Mouse (Mus musculus) liver, embryonic 15.5 days (tissue): ENCODE results near the gene 6030452D12Rik. TPM values are rescaled to one million over a fixed set of nuclear protein-coding genes. Genes with fewer than 3 reads are reported as not detected.

Source experiments
- ATAC-seq: fragments of 200-750 bp; cut with Nextera tagmentation; 2 replicates; pipeline ENCODE4 v1.8.0; 2017; ENCODE audit warnings: moderate number of reproducible peaks, mild to moderate bottlenecking, moderate library complexity; ENCODE audit not compliant: insufficient read depth
- H3K27ac ChIP-seq: fragments of 300-500 bp; sonication (generic); replicated peaks from 2 replicates; pipeline ENCODE4 v1.5.1; 2015; ENCODE audit warnings: mild to moderate bottlenecking, inconsistent platforms
- H3K27me3 ChIP-seq: fragments of 300-500 bp; sonication (generic); 2 replicates; pipeline ENCODE4 v1.6.1; 2015; ENCODE audit warnings: mild to moderate bottlenecking, inconsistent platforms
- H3K36me3 ChIP-seq: fragments of 300-500 bp; sonication (generic); replicated peaks from 2 replicates; pipeline ENCODE4 v1.6.1; 2015; ENCODE audit warnings: moderate library complexity, mild to moderate bottlenecking, inconsistent platforms
- H3K4me1 ChIP-seq: fragments of 300-500 bp; sonication (generic); replicated peaks from 2 replicates; pipeline ENCODE4 v1.6.1; 2015; ENCODE audit warnings: inconsistent platforms
- H3K4me2 ChIP-seq: fragments of 300-500 bp; sonication (generic); 2 replicates; pipeline ENCODE4 v1.6.1; 2015; ENCODE audit warnings: moderate library complexity, mild to moderate bottlenecking, inconsistent platforms
- H3K4me3 ChIP-seq: fragments of 300-500 bp; sonication (generic); replicated peaks from 2 replicates; pipeline ENCODE4 v1.5.1; 2015; ENCODE audit warnings: mild to moderate bottlenecking, inconsistent platforms
- H3K9ac ChIP-seq: fragments of 300-500 bp; sonication (generic); 2 replicates; pipeline ENCODE4 v1.6.1; 2015; ENCODE audit warnings: moderate library complexity, mild to moderate bottlenecking, inconsistent platforms
- H3K9me3 ChIP-seq: fragments of 300-500 bp; sonication (generic); replicated peaks from 2 replicates; pipeline ENCODE4 v1.6.1; 2016; ENCODE audit warnings: inconsistent platforms
- WGBS: fragments of 180-500 bp; shearing (Covaris S2); methylation state at CpG from one replicate; pipeline ENCODE4 v1.1.7; 2015; ENCODE audit warnings: mixed read lengths; ENCODE audit not compliant: insufficient replicate concordance; 5-methylcytosine and 5-hydroxymethylcytosine counted together
- polyA plus RNA-seq: library from polyadenylated mRNA; unstranded; fragments of >200 nt; fragmentation: Nextera tagmentation; extraction: Ambion mirVana; gene quantifications from 2 replicates; pipeline ENCODE4 v1.2.1, GENCODE M21; 2015

Gene 6030452D12Rik
- polyA plus RNA-seq, 1 experiment from 2014 or later: not detected

DNA sequence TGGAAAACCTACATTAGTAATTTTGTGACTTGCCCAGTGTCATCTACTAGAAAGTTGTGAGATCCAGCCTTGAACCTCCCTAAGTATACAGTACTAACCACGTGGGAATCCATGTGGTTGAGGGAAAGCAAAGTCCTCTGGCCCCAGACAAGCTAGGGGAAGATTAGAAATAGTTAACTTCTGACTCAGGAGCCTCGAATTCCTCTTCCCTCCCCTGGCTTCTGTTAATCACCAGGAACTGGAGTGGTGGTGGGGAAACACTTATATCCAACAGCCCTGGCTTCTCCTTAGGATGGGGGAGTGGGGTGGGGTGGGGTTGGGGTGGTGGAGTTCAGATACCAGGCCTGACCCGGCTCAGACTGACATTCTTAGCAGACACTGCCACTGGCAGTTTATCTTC, 18.4 kb downstream of the 6030452D12Rik start:
- no peak overlapping the region for H3K27ac ChIP-seq
- WGBS: 12% methylated on average over 3 of the region's 3 CpGs
- no peak overlapping the region for H3K4me3 ChIP-seq
- H3K27me3 ChIP-seq: peaks cover 8% of the 10 kb centered on the region; the same call in 1 of the 2 replicates
- no peak overlapping the region for H3K9ac ChIP-seq
- H3K4me2 ChIP-seq: no peak overlapping the region
- no peaks in the 10 kb centered on the region for H3K9me3 ChIP-seq
- H3K36me3 ChIP-seq: no peaks in the 10 kb centered on the region
- no peaks in the 10 kb centered on the region for H3K4me1 ChIP-seq
- no peak for ATAC-seq

DNA sequence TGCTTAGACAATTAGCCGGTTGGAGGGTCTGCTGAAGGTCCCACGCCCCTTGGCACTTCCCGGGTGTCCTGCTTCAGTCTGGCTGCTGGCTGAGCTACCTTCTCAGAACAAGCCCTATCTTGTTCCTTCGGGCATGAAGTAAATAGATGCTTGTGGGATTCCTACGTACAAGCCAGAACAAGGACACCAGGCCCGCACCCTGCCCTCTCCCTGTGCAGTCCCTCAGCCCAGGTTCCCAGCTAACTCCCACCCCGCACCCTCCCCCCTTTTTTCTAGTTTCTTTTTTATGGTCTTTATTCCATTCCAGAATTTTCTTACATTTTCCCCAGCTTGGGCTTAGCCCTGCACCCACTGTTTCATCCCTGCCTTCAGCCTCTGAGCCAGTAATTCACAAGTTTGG, 20.3 kb downstream of the 6030452D12Rik start:
- H3K4me1 ChIP-seq: no peaks in the 10 kb centered on the region
- H3K27ac ChIP-seq: no peak overlapping the region
- no peaks in the 10 kb centered on the region for H3K9me3 ChIP-seq
- no peak overlapping the region for H3K4me2 ChIP-seq
- no peak overlapping the region for H3K9ac ChIP-seq
- no peak for ATAC-seq
- no peak overlapping the region for H3K4me3 ChIP-seq
- 58% methylated on average over 7 of the region's 7 CpGs for WGBS
- H3K36me3 ChIP-seq: no peaks in the 10 kb centered on the region
- H3K27me3 ChIP-seq: no peaks in the 10 kb centered on the region

DNA sequence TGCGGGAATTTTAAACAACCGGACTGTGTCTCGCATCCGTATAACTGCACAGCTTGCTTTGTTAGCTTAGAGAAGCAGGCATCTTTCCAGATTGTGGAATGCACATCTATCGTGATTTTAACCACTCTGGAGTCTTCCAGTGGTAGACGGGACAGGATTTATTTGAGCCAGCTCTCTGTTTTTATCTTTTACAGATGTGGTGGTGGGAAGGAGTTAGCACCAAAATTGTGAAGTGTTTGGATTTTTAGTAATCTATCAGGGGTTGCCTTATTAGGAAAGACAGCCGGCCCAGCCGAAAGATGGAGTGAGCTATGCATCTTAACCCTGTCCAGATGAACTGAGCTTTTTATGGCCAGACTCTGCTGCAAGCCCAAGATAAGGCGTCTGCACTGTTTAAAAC, 21.5 kb downstream of the 6030452D12Rik start:
- H3K27me3 ChIP-seq: no peaks in the 10 kb centered on the region
- no peak overlapping the region for H3K4me2 ChIP-seq
- 55% methylated on average over 9 of the region's 9 CpGs for WGBS
- H3K27ac ChIP-seq: no peak overlapping the region
- no peak for ATAC-seq
- no peak overlapping the region for H3K4me3 ChIP-seq
- H3K4me1 ChIP-seq: no peaks in the 10 kb centered on the region
- H3K36me3 ChIP-seq: no peaks in the 10 kb centered on the region
- no peak overlapping the region for H3K9ac ChIP-seq
- H3K9me3 ChIP-seq: no peaks in the 10 kb centered on the region

DNA sequence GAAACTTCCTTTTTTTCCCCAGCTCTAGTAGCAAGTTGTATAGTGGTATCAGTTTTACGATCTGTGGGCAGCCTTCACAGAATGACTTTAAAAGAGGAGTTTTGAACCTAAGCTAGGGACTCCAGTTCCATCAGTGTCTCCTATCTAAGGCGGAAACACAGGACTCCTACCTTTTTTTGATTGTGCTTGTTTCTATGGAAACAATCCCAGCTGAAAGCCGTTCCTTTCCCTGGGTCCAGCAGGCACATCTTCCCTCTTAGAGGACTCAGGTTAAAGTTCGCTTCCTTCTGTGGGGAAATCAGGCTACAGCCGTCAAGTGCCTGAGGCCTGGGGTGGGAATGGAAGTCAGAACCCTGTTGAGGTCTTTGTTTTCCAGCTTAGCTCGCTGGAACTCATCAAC, 26.4 kb downstream of the 6030452D12Rik start:
- H3K36me3 ChIP-seq: no peaks in the 10 kb centered on the region
- ATAC-seq: no peak
- no peak overlapping the region for H3K27ac ChIP-seq
- no peak overlapping the region for H3K4me3 ChIP-seq
- no peak overlapping the region for H3K4me2 ChIP-seq
- no peaks in the 10 kb centered on the region for H3K27me3 ChIP-seq
- no peaks in the 10 kb centered on the region for H3K4me1 ChIP-seq
- H3K9ac ChIP-seq: no peak overlapping the region
- WGBS: 39% methylated on average over 6 of the region's 6 CpGs
- no peaks in the 10 kb centered on the region for H3K9me3 ChIP-seq

DNA sequence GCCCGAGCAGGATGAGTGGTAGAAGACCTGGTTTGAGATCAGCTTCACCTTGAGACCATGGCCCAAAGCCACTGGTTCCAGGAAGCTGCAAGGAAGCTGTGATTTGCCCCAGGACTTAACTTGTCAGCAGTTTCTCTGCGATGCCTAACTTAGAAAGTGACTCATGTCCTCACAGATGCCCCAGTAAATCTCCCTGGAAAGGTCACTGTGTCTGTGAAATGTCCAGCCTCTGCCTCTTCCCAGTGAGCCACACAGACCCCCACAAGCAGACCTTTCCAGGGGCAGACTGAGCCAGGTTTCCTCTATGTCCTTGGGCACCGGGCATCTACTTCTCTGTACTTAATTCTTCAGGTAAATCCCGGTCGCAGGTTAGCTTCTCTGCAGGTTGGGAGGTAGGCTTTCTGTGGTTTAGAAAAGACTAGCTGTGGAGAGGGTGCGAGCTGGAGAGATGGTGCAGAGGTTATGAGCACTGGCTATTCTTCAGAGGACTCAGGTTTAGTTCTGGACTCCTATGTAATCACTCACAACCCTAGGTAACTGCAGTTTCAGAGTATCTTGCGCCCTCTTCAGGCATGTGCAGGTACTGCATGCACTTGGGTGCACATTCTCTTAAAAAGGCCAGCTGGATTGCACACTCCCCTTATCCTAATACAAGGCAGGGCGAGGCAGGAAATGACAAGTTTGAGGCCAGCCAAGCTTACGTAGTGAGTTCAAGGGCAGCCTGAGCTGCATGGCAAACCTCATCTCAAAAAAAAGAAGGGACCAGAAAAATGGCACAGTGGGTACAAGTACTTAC, 27.1 kb downstream of the 6030452D12Rik start:
- no peaks in the 10 kb centered on the region for H3K27me3 ChIP-seq
- H3K4me3 ChIP-seq: no peak overlapping the region
- H3K36me3 ChIP-seq: no peaks in the 10 kb centered on the region
- H3K9me3 ChIP-seq: no peaks in the 10 kb centered on the region
- H3K27ac ChIP-seq: no peak overlapping the region
- WGBS: 71% methylated on average over 9 of the region's 9 CpGs
- no peaks in the 10 kb centered on the region for H3K4me1 ChIP-seq
- no peak for ATAC-seq
- no peak overlapping the region for H3K4me2 ChIP-seq
- H3K9ac ChIP-seq: no peak overlapping the region

DNA sequence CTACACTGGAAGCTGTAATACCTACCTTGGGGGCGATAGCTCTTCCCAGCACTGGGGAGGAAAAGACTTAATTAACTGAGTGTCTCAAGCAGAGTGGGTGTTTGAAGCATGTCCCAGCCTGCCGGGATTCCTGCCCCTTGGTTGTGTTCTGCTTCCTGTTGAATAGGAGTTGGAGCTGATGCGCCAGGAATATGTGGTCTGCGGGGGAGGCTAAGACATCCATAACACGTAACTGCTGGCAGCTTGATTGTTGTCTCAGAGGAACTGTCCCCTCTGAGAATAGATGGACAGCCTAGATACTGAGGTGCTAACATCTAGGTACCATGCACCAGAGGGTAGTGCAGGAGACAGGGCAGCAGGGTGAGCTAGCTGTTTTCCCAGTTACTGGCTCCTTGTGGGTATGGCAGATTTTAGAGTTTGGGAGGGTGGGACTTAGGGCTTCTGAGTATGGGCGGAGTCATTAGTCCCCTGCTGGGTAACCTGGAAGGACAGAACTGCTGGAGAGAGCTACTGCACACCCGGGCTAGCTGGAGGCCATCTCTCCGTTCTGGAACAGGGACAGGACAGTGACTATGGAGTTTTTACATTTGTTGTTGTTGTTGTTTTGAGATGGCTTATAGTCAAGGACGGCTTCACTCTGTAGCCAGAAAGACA, 28.4 kb downstream of the 6030452D12Rik start:
- no peak for ATAC-seq
- Histone ChIP-seq H3K4me1 (no peaks in the 10 kb centered on the region), H3K9ac (no peak overlapping the region), H3K4me2 (no peak overlapping the region), H3K4me3 (no peak overlapping the region), H3K27me3 (no peaks in the 10 kb centered on the region), H3K9me3 (no peaks in the 10 kb centered on the region), H3K27ac (no peak overlapping the region), H3K36me3 (no peaks in the 10 kb centered on the region)
- 66% methylated on average over 9 of the region's 9 CpGs for WGBS

DNA sequence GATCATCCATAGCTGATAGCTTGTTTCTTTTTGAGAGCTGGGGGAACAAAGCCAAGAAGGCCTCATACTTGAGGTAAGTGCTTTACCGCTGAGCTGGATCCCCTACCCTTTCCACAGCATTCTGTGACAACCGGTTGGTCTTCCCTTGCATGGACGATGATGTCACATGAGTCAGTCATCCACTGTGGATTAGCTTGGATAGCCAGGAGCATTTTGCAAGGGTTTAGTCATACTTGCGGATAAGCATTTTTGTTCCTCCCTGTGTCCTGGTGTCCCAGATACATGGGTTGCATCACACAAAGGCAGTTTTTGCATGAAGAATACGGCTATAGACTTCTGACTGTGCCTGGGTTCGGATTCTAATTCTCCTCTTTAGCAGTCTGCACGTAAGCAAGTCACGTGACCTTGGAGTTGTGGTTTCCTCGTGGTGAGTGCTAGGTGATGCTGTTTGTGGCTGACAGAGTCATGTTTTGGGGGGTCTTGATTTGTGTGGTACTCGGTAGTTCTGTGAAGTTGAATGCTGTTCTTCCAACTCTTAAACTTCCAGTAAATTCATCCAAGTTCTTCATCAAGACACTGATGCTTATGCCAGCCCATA, 29.7 kb downstream of the 6030452D12Rik start:
- Histone ChIP-seq H3K27me3 (no peaks in the 10 kb centered on the region), H3K4me3 (no peak overlapping the region), H3K4me1 (no peaks in the 10 kb centered on the region), H3K27ac (no peak overlapping the region), H3K9me3 (no peaks in the 10 kb centered on the region), H3K36me3 (no peaks in the 10 kb centered on the region), H3K4me2 (no peak overlapping the region), H3K9ac (no peak overlapping the region)
- 70% methylated on average over 10 of the region's 10 CpGs for WGBS
- no peak for ATAC-seq

DNA sequence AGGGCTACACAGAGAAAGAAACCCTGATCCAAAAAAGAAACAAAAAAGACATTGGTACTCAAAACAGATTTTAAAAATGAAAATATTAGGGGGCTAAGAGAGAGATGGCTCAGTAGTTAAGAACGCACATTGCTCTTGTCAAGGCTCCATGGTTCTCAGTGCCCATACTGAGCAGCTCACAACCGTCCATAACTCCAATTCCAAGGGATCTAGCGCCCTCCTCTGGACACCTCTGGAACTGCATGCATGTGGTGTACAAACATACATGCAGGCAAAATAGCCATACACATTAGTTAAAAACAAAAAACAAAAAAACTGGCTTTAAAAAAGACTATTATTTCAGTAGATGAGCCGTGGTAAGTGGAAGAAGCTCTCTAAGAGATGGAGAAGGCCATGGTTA, 30.2 kb downstream of the 6030452D12Rik start:
- 51% methylated on average over 4 of the region's 4 CpGs for WGBS
- H3K4me3 ChIP-seq: no peak overlapping the region

DNA sequence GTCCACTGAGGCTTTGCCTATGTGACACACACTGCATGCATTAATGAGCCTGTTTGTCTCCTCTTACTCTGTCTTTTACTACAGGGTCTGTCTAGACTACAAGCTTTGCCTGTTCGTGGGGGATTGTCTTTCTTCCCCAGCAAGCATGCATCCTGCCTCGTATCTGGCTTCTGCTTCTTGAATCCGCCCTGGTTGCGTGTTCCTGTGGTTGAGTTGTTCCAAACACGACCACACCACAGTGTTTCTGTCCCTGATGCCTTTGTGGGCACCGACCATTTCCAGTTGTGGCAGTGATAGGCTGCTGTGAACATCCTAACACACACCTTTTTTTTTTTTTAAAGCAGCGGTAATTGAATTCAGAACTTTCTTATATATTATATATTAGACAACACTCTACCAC, 33.4 kb downstream of the 6030452D12Rik start:
- 44% methylated on average over 7 of the region's 7 CpGs for WGBS
- H3K36me3 ChIP-seq: no peaks in the 10 kb centered on the region

More for the DNA sequence above, 30.2 kb downstream of the 6030452D12Rik start:
- Histone ChIP-seq H3K36me3 (no peaks in the 10 kb centered on the region), H3K27ac (no peak overlapping the region), H3K27me3 (no peaks in the 10 kb centered on the region), H3K9me3 (no peaks in the 10 kb centered on the region), H3K9ac (no peak overlapping the region), H3K4me1 (no peaks in the 10 kb centered on the region), H3K4me2 (no peak overlapping the region)
- ATAC-seq: no peak

DNA sequence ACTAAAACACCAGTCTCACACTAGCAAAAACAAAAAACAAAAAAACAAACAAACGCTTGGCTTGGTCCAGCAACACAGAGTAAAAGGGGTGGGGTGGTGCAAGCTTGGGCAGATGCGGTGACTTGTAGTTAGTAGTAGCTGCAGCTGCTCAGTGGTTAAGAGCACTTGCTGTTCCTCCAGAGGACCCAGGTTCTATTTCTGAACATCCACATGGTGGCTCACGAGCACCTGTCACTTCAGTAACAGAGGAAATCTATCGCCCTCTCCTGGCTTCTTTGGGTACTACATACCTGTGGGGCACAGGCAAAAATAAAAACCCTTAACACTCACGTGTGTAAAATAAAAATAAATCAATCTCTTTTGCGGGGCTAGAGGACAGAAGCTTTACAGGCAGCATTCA, 34.1 kb downstream of the 6030452D12Rik start:
- ATAC-seq: no peak
- Histone ChIP-seq H3K36me3 (no peaks in the 10 kb centered on the region), H3K27ac (no peak overlapping the region), H3K27me3 (no peaks in the 10 kb centered on the region), H3K9me3 (no peaks in the 10 kb centered on the region), H3K4me2 (no peak overlapping the region), H3K4me3 (no peak overlapping the region), H3K4me1 (no peaks in the 10 kb centered on the region), H3K9ac (no peak overlapping the region)
- WGBS: 32% methylated on average over 6 of the region's 6 CpGs

More for the DNA sequence above, 33.4 kb downstream of the 6030452D12Rik start:
- Histone ChIP-seq H3K4me2 (no peak overlapping the region), H3K9me3 (no peaks in the 10 kb centered on the region), H3K27me3 (no peaks in the 10 kb centered on the region), H3K4me1 (no peaks in the 10 kb centered on the region), H3K27ac (no peak overlapping the region), H3K4me3 (no peak overlapping the region), H3K9ac (no peak overlapping the region)
- no peak for ATAC-seq

DNA sequence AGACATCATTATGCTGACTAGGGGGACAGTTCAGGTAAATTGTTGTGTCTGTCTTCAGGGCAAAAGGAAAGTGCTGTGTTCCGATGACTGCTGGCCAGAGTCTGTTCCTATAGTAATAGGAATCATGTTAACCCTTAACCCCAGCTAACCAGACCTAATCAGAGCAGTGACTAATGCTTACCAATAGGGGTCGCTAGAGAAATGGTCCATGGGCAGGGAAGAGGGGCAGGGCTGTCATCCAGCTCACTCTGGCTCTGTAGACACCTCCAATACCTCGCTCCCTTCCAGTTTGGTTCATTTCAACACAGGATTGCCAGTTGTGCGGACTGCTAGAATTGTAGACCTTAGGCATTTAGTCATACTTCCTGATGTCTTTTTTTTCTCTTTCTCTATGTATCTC, 35.1 kb downstream of the 6030452D12Rik start:
- no peak for ATAC-seq
- no peak overlapping the region for H3K9ac ChIP-seq
- WGBS: 54% methylated on average over 4 of the region's 4 CpGs

More for the DNA sequence above, 35.1 kb downstream of the 6030452D12Rik start:
- H3K9me3 ChIP-seq: no peaks in the 10 kb centered on the region
- no peak overlapping the region for H3K4me3 ChIP-seq
- H3K36me3 ChIP-seq: no peaks in the 10 kb centered on the region
- H3K4me1 ChIP-seq: no peaks in the 10 kb centered on the region
- H3K27ac ChIP-seq: no peak overlapping the region
- no peaks in the 10 kb centered on the region for H3K27me3 ChIP-seq
- H3K4me2 ChIP-seq: no peak overlapping the region
